Mouse (Mus musculus): Measurements from ENCODE around the gene Tbc1d22a.
"Not testable (repeated sequence)": the region's sequence is repeated elsewhere in the genome, so short reads cannot be mapped to it uniquely, and the experiment has no call there.

Tbc1d22a gene

DNA sequence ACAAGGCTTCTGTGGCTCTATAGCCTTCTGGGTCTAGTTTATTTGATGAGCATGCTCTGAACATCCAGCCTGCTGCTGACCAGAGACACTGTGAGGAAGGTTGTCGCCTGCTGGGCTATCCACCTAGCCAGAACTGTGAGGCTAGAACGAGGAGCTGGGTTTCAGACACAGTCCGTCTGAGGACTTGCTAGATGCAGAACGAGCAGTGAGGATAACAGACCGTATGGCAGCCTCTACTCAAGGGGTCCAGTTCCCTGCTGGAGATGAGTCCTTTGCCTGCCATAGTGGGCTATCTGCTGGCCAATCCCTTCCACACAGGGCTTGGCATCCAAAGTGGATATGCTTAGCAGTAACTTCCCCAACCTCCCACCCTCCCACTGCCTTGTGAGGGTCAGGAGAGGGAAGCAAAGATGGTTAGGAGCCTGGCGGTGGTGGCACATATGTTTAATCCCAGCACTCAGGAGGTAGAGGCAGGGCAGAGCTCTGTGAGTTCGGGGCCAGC is 10.9 kb upstream of the Tbc1d22a start:
- no peak for DNase-seq (ENCODE audit: low spot score in 2 of 2)

GRCm38 (mm10) chr15:86203942-86204561 is 10.2 kb upstream of the Tbc1d22a start:
- DNase-seq (ENCODE audit: low spot score in 2 of 2), result no peak

GRCm38 (mm10) chr15:86205300-86205699 is 9.0 kb upstream of the Tbc1d22a start:
- DNase-seq (ENCODE audit: low spot score in 2 of 2), result no peak

DNA sequence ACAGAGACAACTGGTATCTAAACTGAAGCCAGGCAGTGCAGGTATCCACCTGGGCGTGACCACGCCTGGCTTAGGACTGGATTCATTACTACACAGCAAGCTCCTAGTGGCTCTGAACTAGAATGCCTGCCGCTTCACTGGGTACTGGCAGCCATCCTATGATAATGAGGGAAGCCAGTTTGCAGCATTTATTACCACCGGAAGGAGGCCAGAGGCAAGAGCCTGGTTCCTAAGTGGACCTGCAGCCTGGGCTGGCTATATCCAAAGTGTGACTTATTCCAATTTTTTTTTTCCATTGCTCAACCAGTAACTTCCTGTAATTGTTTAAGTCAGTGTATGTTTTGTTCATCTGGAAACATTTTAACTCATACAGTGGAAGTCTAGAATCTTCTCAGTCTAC is 7.9 kb upstream of the Tbc1d22a start:
- no peak for DNase-seq (ENCODE audit: low spot score in 2 of 2)

DNA sequence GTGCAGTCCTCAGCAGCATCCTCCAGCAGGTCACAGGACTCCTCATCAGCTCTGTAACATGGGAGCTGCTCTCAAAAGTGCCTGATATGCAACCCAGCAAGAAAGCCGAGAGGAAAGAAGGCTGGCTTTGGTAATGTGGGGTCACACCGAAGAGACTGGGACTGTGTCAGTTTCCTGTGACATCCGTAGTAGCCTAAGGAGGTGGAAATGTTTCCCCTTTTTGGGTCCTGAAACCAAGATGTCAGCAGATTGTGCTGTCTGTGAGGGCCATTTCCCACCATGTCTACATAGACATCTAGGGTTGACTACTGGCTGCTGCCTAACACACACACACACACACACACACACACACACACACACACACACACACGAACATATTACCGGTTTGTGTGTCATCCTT is 2.1 kb upstream of the Tbc1d22a start:
- not testable (repeated sequence) for DNase-seq (ENCODE audit: low spot score in 2 of 2)

GRCm38 (mm10) chr15:86214549-86215201 is 416 bp downstream of the Tbc1d22a start:
- peak; percentile 51 to 53 for DNase-seq (ENCODE audit: low spot score in 2 of 2)

GRCm38 (mm10) chr15:86216641-86217040 is 2.4 kb downstream of the Tbc1d22a start:
- not testable (repeated sequence) for DNase-seq (ENCODE audit: low spot score in 2 of 2)

DNA sequence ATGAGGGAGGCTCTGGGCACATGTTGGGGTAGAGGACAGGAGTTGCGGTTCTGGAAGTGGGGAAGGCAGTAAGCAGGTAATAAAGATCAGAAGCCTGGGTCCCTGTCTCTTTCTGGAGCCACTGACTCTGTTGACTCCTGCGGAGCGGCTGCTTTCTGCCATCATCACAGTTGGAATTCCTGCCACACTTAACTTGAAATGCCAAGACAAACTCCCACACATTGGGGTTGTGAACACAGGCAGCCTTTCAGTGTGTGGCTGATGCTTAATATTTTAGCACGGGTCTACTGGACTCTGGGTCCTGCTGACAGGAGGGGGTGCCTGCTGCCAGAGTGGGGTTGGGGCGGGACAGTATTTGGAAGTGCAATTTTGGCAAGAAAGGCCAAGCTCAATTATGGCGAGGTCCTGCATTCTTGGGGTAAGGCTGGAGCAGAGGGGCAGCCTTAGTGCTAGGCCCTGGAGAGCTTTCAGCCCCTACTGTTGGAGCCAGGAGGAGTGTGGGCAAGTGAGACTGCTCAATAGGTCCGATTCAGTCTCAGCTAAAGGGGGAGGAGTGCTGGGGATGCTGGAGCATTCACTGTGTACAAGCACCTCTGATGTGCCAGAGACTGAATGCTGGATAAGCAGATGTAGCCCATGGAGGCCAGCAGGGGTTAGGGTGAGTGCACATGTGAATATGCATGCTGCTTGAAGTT is 5.4 kb downstream of the Tbc1d22a start:
- DNase-seq (ENCODE audit: low spot score in 2 of 2), result no peak

DNA sequence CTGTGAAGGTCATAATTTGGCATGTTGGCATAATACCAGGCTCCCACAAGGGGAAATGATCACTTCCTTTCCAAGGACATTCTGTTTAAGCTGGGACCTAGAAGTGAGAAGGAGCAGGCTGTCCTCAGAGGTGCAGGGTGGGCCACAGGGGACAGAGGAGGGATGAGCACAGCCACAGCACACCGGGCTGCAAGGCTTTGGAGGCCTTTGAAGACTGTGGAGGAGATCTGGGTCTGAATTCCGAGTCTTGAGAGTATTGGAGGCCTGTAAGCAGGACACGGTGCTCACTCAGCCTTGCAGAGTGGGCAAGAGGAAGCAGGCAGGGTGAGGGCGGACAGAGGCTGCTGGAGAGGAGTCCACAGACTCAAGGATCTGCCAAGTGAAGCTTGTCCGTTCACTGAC is 6.0 kb downstream of the Tbc1d22a start:
- no peak for DNase-seq (ENCODE audit: low spot score in 2 of 2)

DNA sequence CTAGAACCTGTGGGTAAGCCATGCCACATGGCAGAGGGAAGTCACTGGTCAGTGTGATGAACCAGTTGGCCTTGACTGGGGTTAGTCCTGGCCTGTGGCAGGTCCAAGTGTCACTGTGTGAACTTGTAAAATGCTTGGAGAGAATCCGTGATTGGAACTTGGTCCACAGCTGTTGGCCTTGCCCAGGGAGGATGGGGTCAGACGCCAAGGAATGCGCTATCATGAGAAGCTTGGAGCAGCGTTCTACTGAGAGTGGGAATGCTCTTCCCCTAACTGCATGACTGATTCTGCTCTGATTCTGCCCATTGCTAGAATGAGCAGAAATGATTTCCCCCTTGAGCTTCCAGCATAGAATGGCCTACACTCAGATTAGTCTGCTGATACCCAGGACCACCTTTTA is 6.5 kb downstream of the Tbc1d22a start:
- no peak for DNase-seq (ENCODE audit: low spot score in 2 of 2)

GRCm38 (mm10) chr15:86221369-86221768 is 7.1 kb downstream of the Tbc1d22a start:
- DNase-seq (ENCODE audit: low spot score in 2 of 2), result no peak

DNA sequence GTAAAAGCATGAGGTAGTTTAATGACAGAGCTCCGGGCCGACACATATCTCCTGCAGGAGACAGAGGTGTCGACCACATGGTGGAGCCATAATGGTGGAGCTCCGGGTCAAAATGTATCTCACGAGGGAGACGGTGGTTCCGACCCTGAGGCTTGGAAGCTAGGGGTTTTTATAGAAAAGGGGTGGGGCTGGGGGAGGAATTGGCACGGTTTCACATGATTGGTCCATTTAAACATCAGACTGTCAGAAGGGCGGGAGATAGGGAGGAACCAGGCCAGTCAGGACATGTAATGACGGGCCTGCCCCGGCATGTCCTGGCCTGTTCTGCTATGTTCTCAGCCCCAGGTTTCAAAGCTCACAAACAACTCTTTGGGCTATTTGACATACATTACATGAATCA is 7.6 kb downstream of the Tbc1d22a start:
- DNase-seq (ENCODE audit: low spot score in 2 of 2), result not testable (repeated sequence)

DNA sequence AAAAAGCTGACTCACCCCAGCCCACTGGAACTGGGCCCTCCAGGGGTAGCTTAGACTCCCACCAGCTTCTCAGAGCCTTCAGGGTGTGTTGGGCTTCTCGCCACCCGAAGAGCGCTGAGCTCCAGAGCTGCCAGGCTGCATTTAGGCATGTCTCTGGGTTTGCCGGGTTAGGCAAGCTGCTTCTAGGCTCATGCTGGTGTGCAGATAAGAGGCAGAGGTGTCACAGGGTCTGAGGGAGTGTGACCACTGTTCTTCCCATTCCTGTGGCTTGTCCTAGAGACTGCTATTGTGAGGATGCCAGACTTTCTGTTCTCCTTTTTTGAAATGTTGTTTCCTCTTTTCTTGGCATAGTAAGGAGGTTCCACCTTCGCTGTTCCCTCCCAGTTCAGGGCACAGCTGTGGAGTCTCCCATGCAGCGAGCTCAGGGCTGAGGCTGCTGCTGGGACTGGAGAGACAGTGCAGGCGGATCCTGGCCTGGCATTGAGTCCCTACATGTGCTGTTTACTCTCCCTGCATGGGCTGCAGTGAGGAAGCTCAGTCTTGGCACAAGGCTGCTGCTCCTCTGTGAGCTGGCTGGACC is 10.8 kb downstream of the Tbc1d22a start:
- peak in 1 of 2 experiments; percentile 42 for DNase-seq (ENCODE audit: low spot score in 2 of 2)

- DNase-seq (ENCODE audit: low spot score in 2 of 2), result no peak
These were observed 12.0 kb downstream of the Tbc1d22a start for GRCm38 (mm10) chr15:86226221-86226620.

GRCm38 (mm10) chr15:86226968-86227367 is 12.7 kb downstream of the Tbc1d22a start:
- DNase-seq (ENCODE audit: low spot score in 2 of 2), result no peak

GRCm38 (mm10) chr15:86228186-86228585 is 13.9 kb downstream of the Tbc1d22a start:
- DNase-seq (ENCODE audit: low spot score in 2 of 2), result no peak

DNA sequence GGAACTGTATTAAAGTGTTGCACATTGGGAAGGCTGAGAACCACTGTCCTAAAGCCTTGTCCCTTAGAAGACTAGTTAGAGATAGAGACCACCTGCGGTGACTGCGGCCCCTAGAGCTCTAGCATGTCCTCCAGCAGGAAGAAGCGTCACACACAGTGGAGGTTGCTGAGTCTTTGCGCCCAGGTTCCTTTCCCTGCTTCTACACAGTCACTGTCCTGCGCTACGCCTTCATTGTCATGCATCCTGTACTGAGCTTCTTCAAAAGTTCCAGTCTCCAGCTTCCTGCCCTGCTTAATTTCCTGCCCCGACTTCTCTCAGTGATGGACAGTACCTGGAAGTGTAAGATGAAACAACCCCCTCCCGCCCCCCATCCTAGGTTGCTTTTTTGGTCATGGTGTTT is 14.8 kb downstream of the Tbc1d22a start:
- DNase-seq (ENCODE audit: low spot score in 2 of 2), result no peak

DNA sequence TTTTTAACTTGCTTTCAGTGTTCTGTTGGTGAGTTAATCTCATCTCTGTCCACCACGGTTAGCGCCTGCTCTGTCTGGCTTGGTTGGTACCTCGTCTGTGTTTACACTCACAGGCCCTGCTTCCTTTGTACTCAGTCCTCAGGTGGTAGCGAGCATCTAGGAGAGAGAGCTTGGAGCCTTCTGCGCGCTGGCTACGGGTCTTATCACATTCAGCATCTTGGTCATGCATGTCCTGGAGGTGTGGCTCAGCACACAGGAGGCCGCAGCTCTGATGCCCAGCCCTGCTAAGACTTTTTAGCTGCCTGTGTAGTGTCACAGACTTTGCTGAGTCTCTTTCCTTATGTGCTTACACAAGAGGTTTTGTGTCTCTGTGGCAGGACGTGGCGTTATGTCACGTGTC is 15.4 kb downstream of the Tbc1d22a start:
- DNase-seq (ENCODE audit: low spot score in 2 of 2), result no peak

DNA sequence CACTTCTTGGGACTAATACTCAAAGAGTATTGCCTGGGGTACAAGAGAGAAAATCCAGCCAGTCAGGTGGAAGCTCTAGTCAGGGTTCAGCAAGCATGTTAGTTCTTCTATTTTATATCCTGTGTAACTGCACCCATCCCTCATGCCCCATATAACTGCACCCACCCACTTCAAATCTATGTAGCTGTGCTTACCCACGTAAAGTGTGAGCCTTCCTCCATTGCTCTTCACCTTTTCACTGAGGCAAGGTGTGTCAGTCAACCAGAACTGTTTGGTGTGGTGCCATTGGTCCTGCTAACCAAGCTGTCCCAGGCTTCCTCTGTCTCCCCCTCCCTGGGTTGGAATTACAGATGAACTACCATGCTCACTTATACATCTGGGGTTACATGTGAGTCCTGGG is 16.9 kb downstream of the Tbc1d22a start:
- DNase-seq (ENCODE audit: low spot score in 2 of 2), result no peak

DNA sequence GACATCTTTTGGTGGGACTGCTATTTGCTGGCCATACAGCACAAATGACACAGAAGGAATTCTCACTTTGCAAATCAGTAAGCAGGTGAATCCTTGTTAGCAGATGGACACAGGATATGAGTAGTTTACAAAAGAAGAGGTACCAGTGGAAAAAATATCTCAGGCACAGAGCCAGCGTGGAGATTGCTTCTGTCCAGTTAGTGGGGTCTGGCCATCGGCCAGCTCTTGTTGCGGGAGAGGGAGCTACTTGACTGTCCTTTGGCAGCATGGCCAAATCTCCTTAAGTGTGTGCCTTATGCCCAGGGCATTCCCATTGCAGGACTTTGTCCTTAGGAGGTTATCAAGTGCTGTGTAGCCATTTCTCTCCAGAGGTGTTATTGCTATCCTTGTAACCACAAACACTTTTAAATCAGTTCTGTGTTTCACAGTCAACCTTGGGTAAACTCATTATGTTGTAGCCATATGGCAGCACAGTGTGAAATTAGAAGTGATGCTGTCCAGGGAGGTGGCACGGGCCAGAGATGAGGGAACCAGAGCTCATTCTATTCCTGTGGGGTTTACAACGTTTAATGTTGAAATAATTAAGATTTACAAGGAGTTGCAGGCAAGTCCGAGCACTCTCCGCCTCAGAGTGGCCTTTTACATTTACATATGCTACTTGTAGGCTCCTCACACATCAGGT is 17.7 kb downstream of the Tbc1d22a start:
- no peak for DNase-seq (ENCODE audit: low spot score in 2 of 2)

- DNase-seq (ENCODE audit: low spot score in 2 of 2), result no peak
These were observed 19.7 kb downstream of the Tbc1d22a start for GRCm38 (mm10) chr15:86234001-86234400.
